In the genomic region with DNA sequence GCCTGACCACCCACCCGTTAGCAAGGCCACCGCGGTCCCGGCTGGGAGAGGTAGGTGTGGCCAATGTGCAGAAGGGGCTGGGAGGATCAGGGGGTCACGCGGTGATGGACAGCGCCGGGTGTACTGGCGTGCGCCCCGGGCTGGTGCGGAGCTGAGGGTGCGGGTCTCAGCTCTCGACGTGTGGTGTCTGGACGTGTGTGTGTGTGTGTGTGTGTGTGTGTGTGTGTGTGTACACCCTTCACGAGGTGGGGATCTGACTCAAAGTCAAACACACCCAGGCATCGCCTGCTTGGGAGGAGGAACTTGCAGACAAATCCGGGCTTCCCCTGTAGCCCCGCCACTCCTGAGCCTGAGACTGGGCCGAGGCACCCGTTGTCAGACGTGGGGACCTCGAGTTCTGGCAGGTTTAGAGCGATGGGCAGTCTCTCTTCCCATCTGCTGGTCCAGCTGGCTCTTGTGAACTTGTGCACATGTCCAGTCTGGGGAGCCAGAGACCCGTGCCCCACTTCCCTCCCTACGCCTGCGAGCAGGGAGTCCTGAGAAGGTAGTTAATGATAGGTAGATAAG, we compare ENCODE assay signal across 9 mouse cellular contexts. TPM values are rescaled to one million over a fixed set of nuclear protein-coding genes. Genes with fewer than 3 reads are reported as not detected.
DNase-seq lines count a peak whose midpoint lies in the region; ATAC-seq and TF ChIP-seq lines count a peak whose summit lies in the region.
"Had no signal": no experiment of that assay in that cellular context is flagged by ENCODE, and none has a peak within 500 bp of the region (broad histone marks: within the 10 kb centered on the region; RNA-seq: fewer than 3 reads in every experiment).

A gene (minus strand): TSS at position 59 of the 567 bp plus-strand sequence.

- H3K36me3 ChIP-seq in E14TG2a.4 (ENCODE audit: insufficient read depth, low read length) (no peaks in the 10 kb centered on the region), ES-E14 (ENCODE audit: control insufficient read depth, insufficient read depth, low read length, poor library complexity, severe bottlenecking) (no peaks in the 10 kb centered on the region)
- H3K36me3 ChIP-seq in embryonic facial prominence, embryonic 10.5 days (replicated peaks) = no peaks in the 10 kb centered on the region
- H3K36me3 ChIP-seq in heart, embryonic 12.5 days = no peaks in the 10 kb centered on the region
- H3K36me3 ChIP-seq in midbrain, embryonic 12.5 days = no peaks in the 10 kb centered on the region

- WGBS in embryonic facial prominence, embryonic 10.5 days = 5% methylated on average over 28 of the region's 28 CpGs
- WGBS in heart, embryonic 12.5 days = 4% methylated on average over 28 of the region's 28 CpGs
- WGBS in midbrain, embryonic 12.5 days = 8% methylated on average over 28 of the region's 28 CpGs

- no peak for DNase-seq in ES-E14 (ENCODE audit: low read depth, low spot score)
- peak; percentile 72 for DNase-seq in embryonic facial prominence, embryonic 10.5 days (ENCODE audit: low spot score)
- DNase-seq in layer of hippocampus, postnatal 25 days (ENCODE audit: extremely low spot score in 1 of 2, low spot score in 1 of 2) = no peak
- no peak for DNase-seq in frontal cortex, postnatal 14 days (ENCODE audit: low spot score in 2 of 2)

- no peak within 1 kb of the TSS for H3K27ac ChIP-seq in ES-E14 (ENCODE audit: insufficient read depth, low read depth, low read length, poor library complexity, severe bottlenecking)
- H3K27ac ChIP-seq in embryonic facial prominence, embryonic 10.5 days (replicated peaks) = peak within 1 kb of the TSS; percentile 68
- H3K27ac ChIP-seq in heart, embryonic 12.5 days (ENCODE audit: poor library complexity, severe bottlenecking) = no peak within 1 kb of the TSS
- H3K27ac ChIP-seq in midbrain, embryonic 12.5 days (replicated peaks) = no peak within 1 kb of the TSS

- ATAC-seq in heart, embryonic 12.5 days (ENCODE audit: insufficient number of reproducible peaks, low FRiP score) = no peak
- ATAC-seq in midbrain, embryonic 12.5 days (ENCODE audit: low FRiP score, low read depth) = no peak
- no peak for ATAC-seq in CD4-positive, CD25-positive, alpha-beta regulatory T cell, adult 4 months

- no peak for TF ChIP-seq CTCF in E14TG2a.4 (conservative IDR thresholded peaks at IDR 0.05; ENCODE audit: low read length)

- no peaks in the 10 kb centered on the region for H3K9me3 ChIP-seq in E14TG2a.4 (ENCODE audit: low read length)
- H3K9me3 ChIP-seq in ES-E14 (ENCODE audit: control insufficient read depth, insufficient read depth, low read depth, low read length) = no peaks in the 10 kb centered on the region
- H3K9me3 ChIP-seq in embryonic facial prominence, embryonic 10.5 days = no peaks in the 10 kb centered on the region
- H3K9me3 ChIP-seq in heart, embryonic 12.5 days (replicated peaks) = no peaks in the 10 kb centered on the region
- H3K9me3 ChIP-seq in midbrain, embryonic 12.5 days = no peaks in the 10 kb centered on the region

- peak within 1 kb of the TSS; percentile 91 for H3K4me2 ChIP-seq in heart, embryonic 12.5 days
- H3K4me2 ChIP-seq in midbrain, embryonic 12.5 days (replicated peaks) = peak within 1 kb of the TSS; percentile 82

- peaks cover 68% of the 10 kb centered on the region for H3K27me3 ChIP-seq in E14TG2a.4 (ENCODE audit: insufficient read depth, low read length)
- peaks cover 74% of the 10 kb centered on the region for H3K27me3 ChIP-seq in embryonic facial prominence, embryonic 10.5 days (replicated peaks; ENCODE audit: low read depth, poor library complexity, severe bottlenecking)
- peaks cover 58% of the 10 kb centered on the region for H3K27me3 ChIP-seq in heart, embryonic 12.5 days (replicated peaks)
- H3K27me3 ChIP-seq in midbrain, embryonic 12.5 days = peaks cover 65% of the 10 kb centered on the region

- peaks cover 69% of the 10 kb centered on the region for H3K4me1 ChIP-seq in E14TG2a.4 (replicated peaks; ENCODE audit: low read depth, low read length)
- peaks cover 0 to 18% of the 10 kb centered on the region in 2 experiments; a peak in 2 of 4 replicates for H3K4me1 ChIP-seq in ES-E14 (ENCODE audit: control insufficient read depth in 2 of 2, insufficient read depth in 2 of 2, low read length in 2 of 2, poor library complexity in 1 of 2)
- H3K4me1 ChIP-seq in embryonic facial prominence, embryonic 10.5 days = peaks cover 83% of the 10 kb centered on the region
- H3K4me1 ChIP-seq in heart, embryonic 12.5 days (replicated peaks) = peaks cover 37% of the 10 kb centered on the region
- H3K4me1 ChIP-seq in midbrain, embryonic 12.5 days = peaks cover 32% of the 10 kb centered on the region

- peak within 1 kb of the TSS; percentile 50; the same call in 1 of the 2 replicates for H3K9ac ChIP-seq in ES-E14 (ENCODE audit: insufficient read depth, low read depth, low read length, poor library complexity, severe bottlenecking)
- H3K9ac ChIP-seq in heart, embryonic 12.5 days = peak within 1 kb of the TSS; percentile 66
- H3K9ac ChIP-seq in midbrain, embryonic 12.5 days (replicated peaks) = peak within 1 kb of the TSS; percentile 71

- in situ Hi-C loops in ES-E14 (cut with MboI; ENCODE audit: low sequenced_read_pairs in 2 of 2, unreplicated experiment in 2 of 2) = no loop called here

- H3K4me3 ChIP-seq in E14TG2a.4 (replicated peaks; ENCODE audit: low read length) (peak within 1 kb of the TSS; percentile 77), ES-E14 (ENCODE audit: insufficient read depth in 1 of 2, low read depth in 1 of 2, low read length in 2 of 2, poor library complexity in 1 of 2, severe bottlenecking in 1 of 2) (peak within 1 kb of the TSS; percentile 25 to 66)
- peak within 1 kb of the TSS; percentile 65 for H3K4me3 ChIP-seq in embryonic facial prominence, embryonic 10.5 days
- H3K4me3 ChIP-seq in heart, embryonic 12.5 days = peak within 1 kb of the TSS; percentile 50
- H3K4me3 ChIP-seq in midbrain, embryonic 12.5 days = peak within 1 kb of the TSS; percentile 49
- H3K4me3 ChIP-seq: erythroblast, embryonic 14.5 days had no signal

TF ChIP-seq in ES-E14, 5 proteins besides CTCF, POLR2A, EP300 and RAD21:
- no peak for TF ChIP-seq ZNF384 (IDR thresholded peaks at IDR 0.05; ENCODE audit: low read depth, low read length)
- TF ChIP-seq HCFC1 (IDR thresholded peaks at IDR 0.05; ENCODE audit: borderline replicate concordance, insufficient read depth, low read length) = no peak
- TF ChIP-seq ZC3H11A (IDR thresholded peaks at IDR 0.05; ENCODE audit: borderline replicate concordance, low read depth, low read length) = no peak
- no peak for TF ChIP-seq MAFK (IDR thresholded peaks at IDR 0.05; ENCODE audit: insufficient read depth, low read depth, low read length)
- no peak for TF ChIP-seq CHD2 (IDR thresholded peaks at IDR 0.05; ENCODE audit: low read depth, low read length)
TF ChIP-seq in ES-E14: peak in this region for 0.

RNA-seq across cellular contexts. Expression of the gene that starts here (rescaled TPM):
- total RNA-seq in ES-E14 (2012; rRNA removed) = 0.37 and 0.40 TPM in 2 replicates
- 5.0 and 5.7 TPM in 2 replicates for polyA plus RNA-seq in embryonic facial prominence, embryonic 10.5 days (2016; fragmentation: Nextera tagmentation; extraction: Ambion mirVana)
- polyA plus RNA-seq in heart, embryonic 12.5 days (2016; fragmentation: Nextera tagmentation; extraction: Ambion mirVana) = 1.3 and 1.4 TPM in 2 replicates
- 10 to 100 TPM; 65.7 to 78.3 TPM for total RNA-seq in layer of hippocampus, postnatal 25 days (2021)
- polyA plus RNA-seq in midbrain, embryonic 12.5 days (2016; fragmentation: Nextera tagmentation; extraction: Ambion mirVana) = 2.8 and 3.5 TPM in 2 replicates
- polyA plus RNA-seq in CD4-positive, CD25-positive, alpha-beta regulatory T cell, adult 4 months (2017; shearing (Covaris generic)) = not detected

Comparison
In these comparisons a context has a peak if more than half of its experiments do, and no peak if none do; other contexts are left out.
1. RNA of the gene that starts here (total RNA-seq): 65.7 to 78.3 TPM in layer of hippocampus, postnatal 25 days; 0.37 to 0.40 TPM in ES-E14; every median in the first group is over 10 times any median in the second.
2. Peak in every context shown above with its lines, with median percentiles within 50 percentile points of each other: H3K4me3 ChIP-seq and H3K9ac ChIP-seq.